18 mouse cellular contexts compared by ENCODE assay signal in genomic region chr6:145483318-145483674, GRCm38 (mm10).
DNase-seq lines count a peak whose midpoint lies in the region; ATAC-seq and TF ChIP-seq lines count a peak whose summit lies in the region.
"Had no signal": no experiment of that assay in that cellular context is flagged by ENCODE, and none has a peak within 500 bp of the region (broad histone marks: within the 10 kb centered on the region; RNA-seq: fewer than 3 reads in every experiment).

No protein-coding gene starts in this region.

- peak; percentile 40 to 53 for DNase-seq in cerebellum, postnatal 14 days
- no peak for DNase-seq in cerebellum, postnatal 4 days (ENCODE audit: low spot score in 2 of 2)
- DNase-seq in heart, adult 11 months: no peak
- peak; percentile 49 for DNase-seq in midbrain, postnatal 0 days (ENCODE audit: low spot score)
- DNase-seq in midbrain, embryonic 11.5 days (ENCODE audit: low spot score, missing footprints): no peak
- no peak for DNase-seq in gastrocnemius, postnatal 10 days
- DNase-seq: cerebellum, adult 11 months; gastrocnemius, postnatal 36 days; kidney, adult 11 months had no signal

- H3K36me3 ChIP-seq in heart, embryonic 16.5 days (ENCODE audit: control insufficient read depth, insufficient read depth): no peaks in the 10 kb centered on the region
- H3K36me3 ChIP-seq in midbrain, postnatal 0 days (ENCODE audit: insufficient read depth, low read length): no peaks in the 10 kb centered on the region
- no peaks in the 10 kb centered on the region for H3K36me3 ChIP-seq in midbrain, embryonic 11.5 days (ENCODE audit: control insufficient read depth, insufficient read depth, low read length)
- H3K36me3 ChIP-seq in stomach, embryonic 16.5 days (ENCODE audit: control insufficient read depth, insufficient read depth, low read length): no peaks in the 10 kb centered on the region
- H3K36me3 ChIP-seq: hindbrain, embryonic 15.5 days; liver, embryonic 15.5 days; midbrain, embryonic 12.5 days had no signal

- peak overlapping the region; percentile 83 for H3K27ac ChIP-seq in heart, embryonic 16.5 days (ENCODE audit: low read length)
- no peak overlapping the region for H3K27ac ChIP-seq in midbrain, postnatal 0 days (ENCODE audit: low read depth, low read length)
- H3K27ac ChIP-seq in midbrain, embryonic 11.5 days (ENCODE audit: low read depth, low read length): no peak overlapping the region
- H3K27ac ChIP-seq in stomach, embryonic 16.5 days (ENCODE audit: low read length): peak overlapping the region; percentile 66; the same call in 1 of the 2 replicates
- H3K27ac ChIP-seq: kidney, postnatal 0 days; liver, embryonic 15.5 days; macrophage; midbrain, embryonic 12.5 days had no signal

- TF ChIP-seq CTCF in midbrain, postnatal 0 days (IDR thresholded peaks at IDR 0.05): no peak

- no peak overlapping the region for H3K4me3 ChIP-seq in heart, embryonic 16.5 days (ENCODE audit: low read length)
- no peak overlapping the region for H3K4me3 ChIP-seq in midbrain, postnatal 0 days (ENCODE audit: low read depth, low read length)
- H3K4me3 ChIP-seq in midbrain, embryonic 11.5 days (ENCODE audit: low read depth, low read length): no peak overlapping the region
- H3K4me3 ChIP-seq in stomach, embryonic 16.5 days (replicated peaks; ENCODE audit: low read length): no peak overlapping the region
- H3K4me3 ChIP-seq: erythroblast, embryonic 14.5 days; hindbrain, embryonic 15.5 days; liver, embryonic 15.5 days; midbrain, embryonic 12.5 days; myocyte had no signal

- no peak overlapping the region for H3K4me2 ChIP-seq in heart, embryonic 16.5 days (ENCODE audit: low read depth, low read length)
- no peak overlapping the region for H3K4me2 ChIP-seq in midbrain, postnatal 0 days (ENCODE audit: low read depth, low read length, poor library complexity, severe bottlenecking)
- H3K4me2 ChIP-seq in midbrain, embryonic 11.5 days: no peak overlapping the region
- no peak overlapping the region for H3K4me2 ChIP-seq in stomach, embryonic 16.5 days (ENCODE audit: low read depth, low read length)
- H3K4me2 ChIP-seq: hindbrain, embryonic 15.5 days; liver, embryonic 15.5 days; midbrain, embryonic 12.5 days had no signal

- H3K9ac ChIP-seq in heart, embryonic 16.5 days (ENCODE audit: low read length): no peak overlapping the region
- H3K9ac ChIP-seq in midbrain, postnatal 0 days (replicated peaks; ENCODE audit: low read length, poor library complexity, severe bottlenecking): no peak overlapping the region
- no peak overlapping the region for H3K9ac ChIP-seq in midbrain, embryonic 11.5 days (ENCODE audit: low read length)
- H3K9ac ChIP-seq in stomach, embryonic 16.5 days (ENCODE audit: low read length): no peak overlapping the region
- H3K9ac ChIP-seq: hindbrain, embryonic 15.5 days; liver, embryonic 15.5 days; midbrain, embryonic 12.5 days had no signal

- ATAC-seq in heart, embryonic 16.5 days (replicated peaks; ENCODE audit: extremely low read depth, insufficient read depth, low FRiP score): no peak
- ATAC-seq in midbrain, postnatal 0 days (ENCODE audit: low FRiP score): no peak
- ATAC-seq in midbrain, embryonic 11.5 days (ENCODE audit: low FRiP score): no peak
- no peak for ATAC-seq in stomach, embryonic 16.5 days (ENCODE audit: insufficient read depth, low FRiP score)

- 46% methylated on average over 5 of the region's 5 CpGs for WGBS in heart, embryonic 16.5 days
- 56% methylated on average over 5 of the region's 5 CpGs for WGBS in midbrain, postnatal 0 days
- 82% methylated on average over 5 of the region's 5 CpGs for WGBS in midbrain, embryonic 11.5 days
- WGBS in stomach, embryonic 16.5 days: 54% methylated on average over 5 of the region's 5 CpGs

- H3K9me3 ChIP-seq in heart, embryonic 16.5 days (replicated peaks; ENCODE audit: control insufficient read depth, low read length): no peaks in the 10 kb centered on the region
- no peaks in the 10 kb centered on the region for H3K9me3 ChIP-seq in midbrain, postnatal 0 days (ENCODE audit: low read length)
- H3K9me3 ChIP-seq in midbrain, embryonic 11.5 days (ENCODE audit: control insufficient read depth, low read length): no peaks in the 10 kb centered on the region
- no peaks in the 10 kb centered on the region for H3K9me3 ChIP-seq in stomach, embryonic 16.5 days (replicated peaks; ENCODE audit: control insufficient read depth, low read length)
- H3K9me3 ChIP-seq: hindbrain, embryonic 15.5 days; liver, embryonic 15.5 days; midbrain, embryonic 12.5 days had no signal

- H3K27me3 ChIP-seq in heart, embryonic 16.5 days (ENCODE audit: control insufficient read depth, insufficient read depth, low read length): no peaks in the 10 kb centered on the region
- H3K27me3 ChIP-seq in midbrain, postnatal 0 days (ENCODE audit: insufficient read depth, low read length): no peaks in the 10 kb centered on the region
- H3K27me3 ChIP-seq in midbrain, embryonic 11.5 days (ENCODE audit: control insufficient read depth, insufficient read depth, low read length): no peaks in the 10 kb centered on the region
- H3K27me3 ChIP-seq in stomach, embryonic 16.5 days (ENCODE audit: control insufficient read depth, insufficient read depth, low read length): no peaks in the 10 kb centered on the region
- H3K27me3 ChIP-seq: hindbrain, embryonic 15.5 days; liver, embryonic 15.5 days had no signal

- peaks cover 28% of the 10 kb centered on the region for H3K4me1 ChIP-seq in heart, embryonic 16.5 days (ENCODE audit: control insufficient read depth, insufficient read depth, low read length)
- H3K4me1 ChIP-seq in midbrain, postnatal 0 days (ENCODE audit: insufficient read depth, low read length): peaks cover 8% of the 10 kb centered on the region
- H3K4me1 ChIP-seq in midbrain, embryonic 11.5 days (ENCODE audit: control insufficient read depth, insufficient read depth, low read length): peaks cover 12% of the 10 kb centered on the region
- 0 out of 2 replicates have a peak, but pooled peaks cover 14% of the 10 kb centered on the region for H3K4me1 ChIP-seq in stomach, embryonic 16.5 days (ENCODE audit: control insufficient read depth, insufficient read depth, low read length)
- H3K4me1 ChIP-seq: liver, embryonic 15.5 days had no signal

Comparison
In these comparisons a context has a peak if more than half of its experiments do, and no peak if none do; other contexts are left out.
1. DNase-seq: peak in cerebellum, postnatal 14 days (2 of 2) and midbrain, postnatal 0 days (single experiment); none in cerebellum, postnatal 4 days (0 of 2), heart, adult 11 months (single experiment), midbrain, embryonic 11.5 days (single experiment) and gastrocnemius, postnatal 10 days (single experiment).
2. H3K27ac ChIP-seq: peak in heart, embryonic 16.5 days (single experiment) and stomach, embryonic 16.5 days (single experiment); none in midbrain, postnatal 0 days (single experiment) and midbrain, embryonic 11.5 days (single experiment).